Mouse (Mus musculus) spleen, adult 12 weeks (tissue): Measurements from ENCODE around the gene Zfr.
"Not testable (repeated sequence)": the region's sequence is repeated elsewhere in the genome, so short reads cannot be mapped to it uniquely, and the experiment has no call there.

ENCODE experiments used
- DNase-seq: peaks from one replicate; pipeline ENCODE4 v3.0.0; 2022; ENCODE audit warnings: low spot score

Gene Zfr

DNA sequence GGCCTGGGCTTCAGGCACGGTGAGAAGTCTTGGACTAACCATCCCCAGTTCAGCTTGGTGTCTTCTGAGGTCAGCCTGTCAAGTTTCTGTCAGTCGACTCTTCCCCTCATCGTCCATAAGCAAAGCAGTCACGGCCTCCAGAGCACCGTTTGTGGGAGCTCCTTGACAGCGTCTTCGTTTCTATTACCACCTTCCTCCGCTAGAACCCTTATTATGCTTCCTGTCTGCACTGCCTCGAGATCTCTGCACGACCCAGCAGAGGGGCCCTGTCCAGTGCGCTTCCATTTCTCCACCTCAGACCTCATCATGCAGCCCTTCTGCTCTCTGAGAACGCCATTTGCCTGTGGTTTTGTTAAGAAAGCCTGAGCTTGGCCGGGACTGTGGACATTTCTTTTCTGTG is 99.2 kb downstream of the Zfr start:
- no peak for DNase-seq

DNA sequence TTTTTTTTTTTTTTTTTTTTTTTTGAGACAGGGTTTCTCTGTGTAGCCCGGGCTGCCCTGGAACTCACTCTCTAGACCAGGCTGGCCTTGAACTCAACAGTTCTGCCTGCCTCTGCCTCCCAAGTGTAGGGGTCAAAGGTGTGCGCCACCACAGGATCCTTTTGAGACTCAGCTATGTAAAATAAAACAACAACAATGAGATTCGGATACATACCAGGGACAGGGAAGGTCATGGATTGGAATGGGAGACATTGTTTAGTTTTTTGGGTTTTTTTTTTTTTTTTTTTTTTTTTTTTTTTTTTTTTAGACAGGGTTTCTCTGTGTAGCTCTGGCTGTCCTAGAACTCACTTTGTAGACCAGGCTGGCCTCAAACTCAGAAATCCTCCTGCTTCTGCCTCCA is 99.7 kb downstream of the Zfr start:
- not testable (repeated sequence) for DNase-seq

DNA sequence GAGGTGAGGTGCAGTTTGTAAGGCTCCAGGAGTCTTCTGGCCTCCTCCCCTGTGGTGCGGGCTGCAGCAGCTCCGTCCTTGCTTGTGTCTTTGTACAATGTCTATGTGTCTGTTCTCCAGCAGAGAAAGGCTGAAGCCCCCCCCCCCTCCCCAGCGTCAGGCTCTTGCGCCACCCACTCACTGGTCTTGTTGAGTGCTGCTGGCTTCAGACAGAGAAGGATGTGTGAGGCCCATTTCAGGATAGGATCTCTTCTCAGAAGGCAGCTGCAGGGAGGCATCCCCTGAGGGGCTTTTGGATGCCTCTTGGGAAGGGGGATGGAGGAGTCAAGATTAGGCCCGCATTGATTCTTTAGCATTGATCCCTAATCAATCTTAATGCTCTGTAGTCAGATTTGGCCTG is 100.2 kb downstream of the Zfr start:
- no peak for DNase-seq

DNA sequence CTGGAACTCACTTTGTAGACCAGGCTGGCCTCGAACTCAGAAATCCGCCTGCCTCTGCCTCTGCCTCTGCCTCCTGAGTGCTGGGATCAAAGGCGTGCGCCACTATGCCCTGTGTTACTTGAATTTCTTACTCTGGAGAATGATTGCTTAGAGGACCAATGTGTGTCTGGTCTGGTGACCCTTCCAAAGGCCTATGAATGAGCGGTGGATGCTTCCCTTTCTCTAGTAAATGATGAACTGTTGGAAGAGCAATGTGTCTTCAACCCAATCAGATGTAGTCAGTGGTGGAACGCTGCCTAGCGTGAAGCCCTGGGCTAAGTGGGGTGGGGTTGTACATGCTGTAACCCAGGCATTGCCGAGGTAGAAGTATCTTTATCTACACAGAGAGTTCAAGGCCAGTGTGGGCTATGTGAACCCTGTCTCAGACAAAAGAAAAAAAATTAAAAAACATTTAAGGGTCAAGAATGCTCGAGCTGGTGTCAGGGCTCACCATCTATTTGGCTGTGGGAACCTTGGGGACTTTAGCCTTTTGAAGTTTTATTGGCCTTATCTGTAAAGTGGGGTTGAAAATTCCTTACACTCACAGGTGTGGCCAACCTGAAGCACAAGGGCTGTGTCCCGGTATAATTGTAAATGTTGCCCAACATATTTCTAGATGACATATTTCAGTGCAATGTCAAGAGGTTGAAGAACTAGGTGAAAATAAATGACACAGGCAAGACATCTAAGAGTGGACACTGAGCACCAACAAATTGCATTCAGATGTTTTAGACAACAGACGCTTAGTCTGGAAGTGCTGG is 101.2 kb downstream of the Zfr start:
- no peak for DNase-seq

DNA sequence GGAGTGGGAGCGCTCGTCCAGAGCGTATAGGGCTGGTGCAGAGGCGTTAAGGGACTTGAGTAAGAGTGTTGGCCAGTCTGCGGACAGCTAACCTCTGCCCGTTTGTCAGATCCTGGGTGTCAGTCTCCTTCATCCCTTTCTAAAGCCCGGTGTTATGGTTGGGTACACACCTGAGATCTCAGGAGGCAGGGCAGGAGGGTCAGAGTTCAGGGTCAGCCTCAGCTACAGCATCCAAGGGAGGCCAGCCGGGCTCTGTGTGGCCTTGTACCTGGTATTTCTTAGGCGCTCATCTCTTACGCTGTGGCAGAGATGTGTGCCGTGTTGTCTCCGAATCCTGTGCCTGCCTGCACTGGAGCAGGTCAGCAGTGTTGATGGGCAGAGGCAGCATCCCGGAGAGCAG is 103.5 kb downstream of the Zfr start:
- DNase-seq = no peak

DNA sequence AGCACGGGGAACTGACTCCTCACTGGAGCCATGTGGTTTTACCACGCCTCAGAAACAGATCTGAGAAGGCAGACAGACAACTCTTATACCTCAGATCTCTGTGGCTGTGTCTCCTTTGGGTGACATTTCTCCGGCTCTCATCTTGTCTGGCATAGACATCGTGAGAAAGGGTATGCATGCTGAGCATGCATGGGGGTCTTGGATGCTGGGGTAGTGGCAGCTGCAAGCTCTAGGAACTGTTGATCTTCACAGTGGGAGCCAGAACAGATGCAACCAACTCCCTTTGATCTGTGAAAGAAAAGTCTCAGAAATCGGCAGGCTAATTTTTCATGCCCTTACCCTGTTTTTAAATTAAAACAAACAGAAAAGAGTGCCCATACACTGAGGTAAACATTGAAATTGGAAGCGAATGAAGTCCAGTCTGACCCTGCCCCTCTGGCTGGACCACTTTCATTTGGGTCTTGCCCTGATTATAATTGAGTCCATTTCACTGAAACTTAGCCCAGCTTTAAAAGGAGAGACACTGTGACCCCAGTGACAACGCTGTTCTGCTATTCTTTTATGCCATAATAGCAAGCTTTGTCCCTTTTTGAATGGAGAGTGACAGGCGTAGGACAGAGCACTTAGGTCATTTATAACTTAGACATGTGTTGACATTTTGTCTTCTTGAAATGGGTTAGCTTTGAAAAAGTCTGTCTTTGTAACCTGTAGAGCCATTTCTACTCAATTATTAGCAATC is 105.1 kb downstream of the Zfr start:
- DNase-seq = no peak

DNA sequence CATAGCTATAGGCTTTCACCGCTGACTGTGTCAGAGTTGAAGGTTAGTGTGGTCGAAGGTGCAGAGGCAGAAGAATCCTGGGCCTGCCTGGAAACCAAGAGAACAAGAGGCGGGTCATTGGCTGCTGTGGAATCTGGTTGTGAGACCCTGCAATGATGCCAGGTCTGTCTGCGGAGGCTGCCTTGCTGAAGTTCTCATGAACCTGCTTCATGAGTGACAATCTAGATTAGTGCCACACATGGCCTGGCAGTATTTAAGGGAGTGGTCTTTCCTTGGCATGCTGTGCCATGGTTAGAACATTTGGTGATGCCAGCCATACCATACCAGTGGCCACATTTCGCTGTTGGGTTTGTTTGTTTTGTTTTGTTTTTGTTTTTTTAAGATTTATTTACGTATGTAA is 105.8 kb downstream of the Zfr start:
- no peak for DNase-seq

DNA sequence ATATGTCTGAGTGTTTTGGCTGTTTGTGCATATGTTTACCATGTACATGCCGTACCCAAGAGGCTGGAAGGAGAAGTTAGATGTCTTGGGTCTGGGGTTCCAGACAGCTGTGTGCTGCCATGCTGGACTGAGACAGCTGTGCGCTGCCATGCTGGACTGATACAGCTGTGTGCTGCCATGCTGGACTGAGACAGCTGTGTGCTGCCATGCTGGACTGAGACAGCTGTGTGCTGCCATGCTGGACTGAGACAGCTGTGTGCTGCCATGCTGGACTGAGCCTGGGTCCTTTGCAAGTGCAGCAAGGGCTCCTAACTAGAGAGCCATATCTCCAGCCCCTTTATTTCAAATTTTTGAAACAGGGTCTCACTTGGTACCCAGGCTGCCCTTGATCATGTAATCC is 106.6 kb downstream of the Zfr start:
- DNase-seq = no peak

DNA sequence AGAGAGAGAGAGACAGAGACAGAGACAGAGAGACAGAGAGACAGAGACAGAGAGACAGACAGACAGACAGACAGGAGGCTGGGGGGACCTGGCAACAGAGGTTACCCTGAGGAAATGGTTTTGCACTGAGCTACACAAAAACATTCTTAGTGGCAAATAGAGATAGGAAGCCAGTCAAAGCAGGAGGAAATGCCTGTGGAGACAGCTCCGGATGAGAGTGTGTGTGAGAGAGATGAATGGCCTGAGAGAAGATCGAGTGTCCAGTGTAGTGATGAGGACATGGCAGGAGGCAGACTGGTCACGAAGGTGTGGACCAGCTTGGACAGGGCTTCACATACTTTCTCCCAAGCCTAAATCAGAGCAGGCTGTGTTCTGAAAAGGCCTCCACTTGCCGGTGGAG is 107.4 kb downstream of the Zfr start:
- DNase-seq = no peak

DNA sequence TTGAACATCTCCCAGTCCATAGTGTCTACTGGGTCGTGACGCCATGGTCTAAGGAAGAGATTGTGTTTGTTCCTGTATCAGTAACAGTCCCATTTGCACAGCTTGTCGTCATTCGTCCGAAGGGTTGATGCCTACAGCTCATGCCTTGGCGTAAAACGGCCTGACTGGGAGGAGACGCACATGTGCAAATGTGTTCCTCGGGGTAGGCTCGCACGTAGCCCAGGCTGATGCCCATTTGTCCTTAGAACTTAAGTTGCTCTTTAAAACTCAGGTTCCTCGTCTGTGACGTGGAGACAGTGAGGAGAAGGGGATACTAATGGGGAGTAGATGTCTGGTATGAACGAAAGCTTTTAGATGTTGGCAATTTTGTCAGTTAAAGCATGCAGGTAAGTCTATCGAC is 109.3 kb downstream of the Zfr start:
- DNase-seq = no peak

DNA sequence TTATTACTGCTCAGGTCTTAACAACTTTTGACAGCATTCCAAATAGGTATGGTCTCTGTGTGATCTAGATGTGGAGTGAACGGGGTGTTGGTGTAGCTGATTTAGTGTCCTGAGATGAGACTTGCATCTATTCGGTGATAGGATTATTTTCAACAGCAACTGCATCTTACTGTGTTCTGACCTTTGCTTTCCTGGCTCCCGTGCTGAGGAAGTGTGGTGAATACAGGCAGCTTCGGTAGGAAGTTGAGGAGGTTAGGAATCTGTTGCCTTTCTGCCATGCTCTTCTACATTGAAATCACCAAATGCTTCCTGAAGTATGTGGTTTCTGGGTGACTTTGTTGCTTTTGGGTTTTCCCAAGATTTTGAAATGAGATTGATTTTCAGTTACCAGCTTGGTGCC is 109.7 kb downstream of the Zfr start:
- no peak for DNase-seq

DNA sequence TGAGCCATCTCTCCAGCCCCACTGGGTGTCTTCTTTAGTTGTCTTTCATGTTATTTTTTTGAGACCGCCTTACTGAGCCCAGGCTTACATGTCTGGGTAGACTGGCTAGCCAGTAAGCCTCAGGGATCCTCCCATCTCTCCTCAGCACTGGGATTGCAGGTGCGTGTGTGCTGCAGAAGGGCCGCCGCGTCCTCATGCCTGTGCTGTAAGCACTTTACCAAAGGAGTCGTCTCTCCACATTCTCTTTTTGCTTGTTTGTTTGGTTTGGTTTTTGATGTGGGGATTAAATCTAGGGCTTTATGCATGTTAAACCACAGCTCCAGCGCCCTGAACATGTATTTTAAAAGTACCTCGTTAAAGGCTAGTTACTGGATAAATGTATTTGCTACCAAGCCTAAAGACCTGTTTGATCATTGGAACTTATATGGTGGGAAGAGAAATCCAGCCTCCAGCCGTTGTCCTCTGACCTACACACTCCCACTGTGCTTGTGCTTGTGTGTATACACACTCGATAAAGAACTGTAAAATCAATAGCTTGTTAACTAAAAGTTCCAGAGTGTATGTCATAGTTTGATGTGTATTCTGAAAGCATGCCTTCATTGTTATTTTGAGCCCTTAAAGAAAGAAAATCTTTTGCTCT is 112.1 kb downstream of the Zfr start:
- no peak for DNase-seq

DNA sequence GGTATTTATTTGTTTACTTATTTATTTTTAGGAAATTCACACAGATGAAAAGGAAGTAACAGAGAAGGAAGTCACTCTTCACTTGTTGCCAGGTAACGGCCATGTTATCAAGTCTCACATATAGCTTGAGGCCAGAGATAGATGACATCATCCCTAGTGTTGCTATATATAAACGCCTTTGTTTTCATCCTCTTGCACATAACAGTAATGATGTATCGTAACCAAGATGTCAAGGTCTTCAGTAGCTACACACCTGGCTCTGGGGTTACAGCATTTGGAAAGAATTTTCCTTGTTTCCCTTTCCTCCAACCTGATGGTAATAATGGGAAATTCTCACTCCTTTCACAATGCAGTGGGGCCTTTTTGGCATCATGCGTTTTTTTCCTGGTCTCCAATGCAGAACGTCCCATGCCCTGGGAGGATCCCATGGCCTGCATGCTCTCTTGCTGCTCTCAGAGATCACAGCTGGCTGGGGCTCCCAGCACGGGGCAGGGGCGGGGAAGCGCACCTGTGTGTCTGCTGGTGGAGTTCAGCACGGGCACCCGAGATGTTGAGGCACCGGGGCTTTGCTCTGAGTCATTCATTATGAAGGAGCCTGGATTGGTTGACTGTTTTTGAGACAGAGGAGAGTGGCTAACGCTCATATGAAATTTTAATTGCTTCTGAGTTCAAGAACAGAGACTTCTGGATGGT is 112.8 kb downstream of the Zfr start:
- no peak for DNase-seq

DNA sequence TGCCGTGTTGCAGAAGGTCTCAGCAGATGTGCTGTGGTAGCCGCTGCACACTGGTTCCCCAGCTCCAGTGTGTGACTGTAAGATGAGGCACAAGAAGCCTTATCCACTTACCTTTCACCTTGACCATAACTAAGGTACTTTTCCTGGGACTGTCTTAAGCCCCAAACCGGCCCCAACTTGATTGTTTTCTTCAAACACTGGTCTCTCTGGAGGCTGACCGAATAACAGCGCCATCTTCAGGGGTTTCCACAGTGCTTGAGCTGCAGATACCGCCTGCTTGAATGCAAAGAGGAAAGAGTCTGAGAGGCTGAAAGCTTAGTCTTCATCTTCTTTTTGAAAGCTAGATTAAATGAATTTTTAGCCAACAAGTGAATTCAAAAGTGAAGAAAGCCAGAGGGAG is 113.8 kb downstream of the Zfr start:
- no peak for DNase-seq

DNA sequence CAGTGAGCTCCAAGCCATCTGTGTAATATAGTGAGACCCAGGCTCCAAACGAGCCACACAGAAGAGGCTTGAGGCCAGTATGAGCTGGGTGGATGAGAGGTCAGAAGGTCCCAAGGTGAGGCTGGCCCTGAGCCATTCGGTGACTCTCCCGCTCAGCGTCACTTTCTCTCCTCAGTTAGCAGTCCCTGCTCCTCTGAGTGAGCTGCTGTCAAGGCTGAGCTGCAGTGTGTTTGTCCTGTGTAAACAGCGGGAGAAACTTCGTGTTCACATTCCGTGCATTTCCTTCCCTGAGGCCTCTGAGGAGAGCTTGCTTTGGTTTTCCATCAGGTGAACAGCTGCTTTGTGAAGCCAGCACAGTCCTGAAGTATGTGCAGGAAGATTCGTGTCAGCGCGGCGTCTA is 114.8 kb downstream of the Zfr start:
- no peak for DNase-seq

DNA sequence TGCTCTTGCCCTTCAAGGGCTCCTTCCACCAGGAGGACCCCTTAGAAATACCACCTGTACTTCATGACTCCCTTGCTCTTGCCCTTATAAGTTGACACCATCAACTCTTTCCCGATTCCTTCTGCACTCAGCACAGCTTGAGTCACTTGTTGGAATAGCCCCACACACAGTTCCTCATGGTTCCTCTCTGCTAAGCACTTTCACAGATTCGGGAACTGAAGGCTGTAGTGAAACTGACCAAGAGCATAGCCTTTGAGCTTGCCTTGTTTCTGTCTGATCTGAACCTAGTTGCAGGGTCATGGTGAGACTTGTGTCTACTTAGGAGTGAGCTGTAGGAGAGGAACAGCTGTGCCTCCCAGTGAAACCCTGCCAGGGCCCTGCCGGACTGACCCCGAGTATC is 115.4 kb downstream of the Zfr start:
- no peak for DNase-seq
